Mouse (Mus musculus) heart, embryonic 15.5 days (tissue): Measurements from ENCODE around the gene Ywhah. TPM values are rescaled to one million over a fixed set of nuclear protein-coding genes. Genes with fewer than 3 reads are reported as not detected.

Source experiments
- ATAC-seq: fragments of 200-750 bp; cut with Nextera tagmentation; replicated peaks from 2 replicates; pipeline ENCODE4 v1.8.0; 2017; ENCODE audit warnings: low read depth, moderate TSS enrichment; ENCODE audit not compliant: insufficient number of reproducible peaks, insufficient read depth, low FRiP score
- H3K27ac ChIP-seq: fragments of 300-500 bp; sonication (generic); 2 replicates; pipeline ENCODE4 v1.5.1; 2015; ENCODE audit warnings: mild to moderate bottlenecking, inconsistent platforms
- H3K27me3 ChIP-seq: fragments of 300-500 bp; sonication (generic); 2 replicates; pipeline ENCODE4 v1.6.1; 2015; ENCODE audit warnings: inconsistent platforms
- H3K36me3 ChIP-seq: fragments of 300-500 bp; sonication (generic); 2 replicates; pipeline ENCODE4 v1.6.1; 2015; ENCODE audit warnings: mild to moderate bottlenecking, inconsistent platforms
- H3K4me1 ChIP-seq: fragments of 300-500 bp; sonication (generic); replicated peaks from 2 replicates; pipeline ENCODE4 v1.6.1; 2015; ENCODE audit warnings: inconsistent platforms
- H3K4me2 ChIP-seq: fragments of 300-500 bp; sonication (generic); 2 replicates; pipeline ENCODE4 v1.6.1; 2015; ENCODE audit warnings: inconsistent platforms, mild to moderate bottlenecking, moderate library complexity
- H3K4me3 ChIP-seq: fragments of 300-500 bp; sonication (generic); 2 replicates; pipeline ENCODE4 v1.5.1; 2015; ENCODE audit warnings: mild to moderate bottlenecking, inconsistent platforms
- H3K9ac ChIP-seq: fragments of 300-500 bp; sonication (generic); 2 replicates; pipeline ENCODE4 v1.6.1; 2015; ENCODE audit warnings: mild to moderate bottlenecking, inconsistent platforms
- H3K9me3 ChIP-seq: fragments of 300-500 bp; sonication (generic); replicated peaks from 2 replicates; pipeline ENCODE4 v1.6.1; 2016; ENCODE audit warnings: inconsistent platforms
- WGBS: fragments of 180-500 bp; shearing (Covaris S2); methylation state at CpG from one replicate; pipeline ENCODE4 v1.1.7; 2015; ENCODE audit warnings: mixed read lengths; 5-methylcytosine and 5-hydroxymethylcytosine counted together
- polyA plus RNA-seq: library from polyadenylated mRNA; unstranded; fragments of >200 nt; fragmentation: Nextera tagmentation; extraction: Ambion mirVana; gene quantifications from 2 replicates; pipeline ENCODE4 v1.2.1, GENCODE M21; 2015

Ywhah gene
- polyA plus RNA-seq, 1 experiment from 2014 or later = 441 TPM

- H3K27me3 ChIP-seq = no peaks in the 10 kb centered on the region
- no peaks in the 10 kb centered on the region for H3K36me3 ChIP-seq
- H3K4me3 ChIP-seq = no peak overlapping the region
- no peak overlapping the region for H3K9ac ChIP-seq
- no peak for ATAC-seq
- H3K4me1 ChIP-seq = no peaks in the 10 kb centered on the region
- H3K27ac ChIP-seq = no peak overlapping the region
- H3K4me2 ChIP-seq = no peak overlapping the region
- no peaks in the 10 kb centered on the region for H3K9me3 ChIP-seq
Measured at GRCm38 (mm10) chr5:33070071-33070470, 51.5 kb downstream of the Ywhah start.

- no peak overlapping the region for H3K27ac ChIP-seq
- no peak for ATAC-seq
Measured at GRCm38 (mm10) chr5:33076490-33077191, 58.0 kb downstream of the Ywhah start.

More at GRCm38 (mm10) chr5:33076490-33077191, 58.0 kb downstream of the Ywhah start:
- Histone ChIP-seq H3K9ac (no peak overlapping the region), H3K4me1 (no peaks in the 10 kb centered on the region), H3K4me3 (no peak overlapping the region), H3K36me3 (no peaks in the 10 kb centered on the region), H3K9me3 (no peaks in the 10 kb centered on the region), H3K4me2 (no peak overlapping the region), H3K27me3 (no peaks in the 10 kb centered on the region)
- 43% methylated on average over 6 of the region's 6 CpGs for WGBS

Other genes with a start within 250 kb of the Ywhah start
- gene Pisd, start 233.2 kb upstream of the Ywhah start, polyA plus RNA-seq = 38.7 and 49.8 TPM in 2 replicates
- gene Gm20671, start 191.7 kb upstream of the Ywhah start, polyA plus RNA-seq = not detected in 2 replicates
- 8.8 and 9.1 TPM in 2 replicates for gene Prr14l, start 164.6 kb upstream of the Ywhah start, polyA plus RNA-seq
- 16.1 and 18.4 TPM in 2 replicates for gene Depdc5, start 155.1 kb upstream of the Ywhah start, polyA plus RNA-seq
- not detected in 2 replicates for gene Slc5a1, start 85.4 kb downstream of the Ywhah start, polyA plus RNA-seq
- gene Spon2, start 199.6 kb downstream of the Ywhah start, polyA plus RNA-seq = 59.7 and 67.2 TPM in 2 replicates